Mouse (Mus musculus) left cerebral cortex, adult 2 months (tissue): ENCODE measurements around the gene Ank3. TPM values are rescaled to one million over a fixed set of nuclear protein-coding genes. Genes with fewer than 3 reads are reported as not detected.

Experiments used
- DNase-seq, 2 experiments: peaks; one replicate each; pipeline ENCODE4 v3.0.0; 2021 to 2022; ENCODE audit warnings: low spot score in 2 of 2, mixed read lengths in 1 of 2; ENCODE audit errors: extremely low spot score in 1 of 2
- H3K27ac ChIP-seq: fragments of 200-600 bp; 2 replicates; pipeline ENCODE4 v1.8.1; 2022
- H3K4me3 ChIP-seq: fragments of 200-600 bp; 2 replicates; pipeline ENCODE4 v1.8.1; 2022
- CTCF ChIP-seq: fragments of 200-600 bp; IDR thresholded peaks from 2 replicates; pipeline ENCODE4 v1.8.1; 2022; ENCODE audit warnings: antibody characterized with exemption, mild to moderate bottlenecking, moderate library complexity
- intact Hi-C: fragments of 180-260 bp; cut with DNase I; formaldehyde crosslinking; loops from one replicate; pipeline ENCODE4 v1.15.1; 2025
- total RNA-seq, 2 experiments: library from RNA; stranded (reverse); gene quantifications; 2 replicates each; pipeline ENCODE4 v1.2.3; 2021

Ank3 gene
- total RNA-seq, 2 experiments from 2014 or later: 520 to 555 TPM

DNA sequence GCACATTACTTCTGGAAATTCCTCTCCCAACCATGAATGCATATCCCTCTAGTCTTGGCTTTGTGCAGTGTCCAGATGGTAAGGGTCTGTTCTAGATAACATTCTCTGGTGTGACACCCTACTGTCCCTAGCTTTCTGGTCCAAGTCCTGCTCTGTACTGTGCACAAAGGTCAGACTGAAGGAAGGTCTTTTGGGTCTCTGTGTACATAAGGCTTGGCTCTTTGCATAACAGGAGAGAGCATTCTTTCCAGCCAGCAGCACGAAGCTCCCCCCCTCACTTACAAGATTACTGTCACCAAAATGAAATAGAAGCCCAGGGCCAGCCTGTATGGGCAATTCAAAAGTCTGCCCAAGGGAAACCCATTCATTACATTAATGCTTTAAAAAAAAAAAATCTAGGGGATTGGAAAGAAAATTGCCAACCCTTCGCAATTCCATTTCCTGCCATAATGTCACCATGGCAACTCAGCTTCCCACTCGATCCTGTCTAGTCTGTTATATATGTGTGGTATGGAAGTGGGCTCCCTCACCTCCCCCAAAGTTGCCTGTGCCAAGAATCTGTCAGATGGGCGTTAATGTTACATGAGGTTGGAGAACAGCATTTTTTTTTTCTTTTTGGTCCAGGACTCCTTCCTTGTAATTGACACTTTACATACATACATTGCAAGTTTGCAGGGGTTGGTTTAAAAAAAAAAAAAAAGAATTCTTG is 460.5 kb downstream of the Ank3 start:
- intact Hi-C loops: loop anchor here (5.0 kb wide), 1 partner anchor 147 kb away; no protein-coding TSS in a partner anchor
- Histone ChIP-seq H3K27ac (peak overlapping the region; percentile 74), H3K4me3 (no peak overlapping the region)
- no peak; the same call in 1 of the 2 replicates for TF ChIP-seq CTCF
- peak in 1 of 2 experiments; percentile 45 for DNase-seq

DNA sequence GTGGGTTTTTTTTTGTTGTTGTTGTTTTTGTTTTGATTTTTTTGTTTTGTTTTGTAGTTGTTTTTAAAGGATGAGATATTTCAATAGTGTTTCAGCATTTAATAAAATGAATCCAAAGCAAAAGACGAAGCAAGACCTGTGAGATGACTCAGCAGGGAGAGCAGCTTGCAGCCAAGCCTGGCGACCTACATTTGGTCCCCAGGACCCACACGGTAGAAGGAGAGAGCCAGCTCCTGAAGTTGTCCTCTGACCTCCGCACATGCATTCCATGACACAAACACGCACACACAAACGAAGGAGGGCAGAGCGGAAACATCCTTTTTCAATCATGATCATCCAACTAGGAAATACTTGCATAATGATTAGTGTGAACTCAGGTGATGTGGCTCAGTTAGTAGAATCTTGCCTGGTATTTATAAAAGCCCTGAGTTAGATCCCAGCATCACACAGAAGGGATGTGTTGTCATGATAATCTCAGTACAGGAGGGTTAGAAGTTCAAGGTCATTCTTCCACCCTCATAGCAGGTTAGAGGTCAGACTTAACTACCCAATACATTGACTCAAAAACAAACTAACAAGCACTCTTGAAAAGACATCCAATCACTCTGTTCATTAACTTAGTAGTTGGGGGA is 461.4 kb downstream of the Ank3 start:
- no peak for TF ChIP-seq CTCF
- Histone ChIP-seq H3K27ac (peak overlapping the region; percentile 61), H3K4me3 (no peak overlapping the region)
- intact Hi-C loops: loop anchor here (5.0 kb wide), 1 partner anchor 148 kb away; no protein-coding TSS in a partner anchor
- no peak for DNase-seq

DNA sequence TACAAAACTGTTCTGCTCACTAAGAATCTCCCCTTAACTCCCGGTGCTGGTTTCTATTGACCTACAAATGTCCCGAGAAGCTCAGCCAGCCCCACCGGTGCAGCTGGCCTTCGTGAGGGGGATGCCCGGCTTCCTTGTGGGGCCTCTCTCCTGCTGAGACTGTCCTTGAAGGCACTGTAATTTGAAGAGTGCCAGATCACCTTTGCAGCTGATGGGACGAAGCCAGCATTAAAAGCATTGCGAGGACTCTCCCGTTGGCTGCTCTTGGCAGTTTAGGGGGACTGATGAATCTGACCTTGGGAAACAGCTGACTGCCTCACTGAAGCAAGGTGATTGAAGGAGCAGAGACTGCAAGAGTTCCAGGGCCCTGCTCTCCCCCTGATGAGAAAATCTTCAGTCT is 464.3 kb downstream of the Ank3 start:
- no peak for DNase-seq
- no peak overlapping the region for H3K4me3 ChIP-seq
- intact Hi-C loops: no loop called here
- TF ChIP-seq CTCF: no peak
- H3K27ac ChIP-seq: no peak overlapping the region

DNA sequence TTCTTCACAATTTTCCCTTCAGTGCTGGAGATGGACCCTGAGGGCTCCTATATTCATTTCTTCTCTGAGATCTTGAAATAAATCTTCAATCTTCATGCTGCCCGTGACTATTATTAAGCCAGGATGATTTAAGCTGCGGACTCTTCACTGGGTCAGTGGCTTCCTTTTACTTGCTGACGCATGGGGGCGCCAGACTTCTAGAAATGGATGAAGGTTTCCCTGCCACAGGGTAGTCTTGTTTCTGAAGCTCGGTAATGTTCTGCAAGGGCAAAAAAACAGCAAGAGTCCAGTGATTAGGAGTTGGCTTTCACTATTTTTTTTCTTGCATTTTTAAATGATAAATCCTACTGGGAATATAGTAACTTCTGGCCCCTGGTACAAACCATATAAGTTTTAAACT is 471.8 kb downstream of the Ank3 start:
- H3K4me3 ChIP-seq: no peak overlapping the region
- no peak overlapping the region for H3K27ac ChIP-seq
- peak; percentile 74 to 80 for DNase-seq
- peak; percentile 91 for TF ChIP-seq CTCF
- intact Hi-C loops: loop anchor here (1.0 to 5.0 kb wide), 3 partner anchors 18 to 427 kb away; no protein-coding TSS in a partner anchor

DNA sequence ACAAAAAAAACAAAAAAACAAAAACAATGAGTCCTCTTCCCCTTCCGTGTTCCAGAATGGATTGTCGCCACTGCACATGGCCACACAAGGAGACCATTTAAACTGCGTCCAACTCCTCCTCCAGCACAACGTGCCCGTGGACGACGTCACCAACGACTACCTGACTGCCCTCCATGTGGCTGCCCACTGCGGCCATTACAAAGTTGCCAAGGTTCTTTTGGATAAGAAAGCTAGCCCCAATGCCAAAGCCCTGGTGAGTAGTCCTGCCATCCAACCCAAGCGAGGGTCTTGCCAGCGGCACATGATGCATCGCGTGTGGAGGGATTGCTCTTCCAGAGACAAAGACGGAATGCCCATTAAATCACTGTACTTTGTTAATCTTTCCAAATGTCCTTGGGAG is 472.4 kb downstream of the Ank3 start:
- Histone ChIP-seq H3K4me3 (no peak overlapping the region), H3K27ac (no peak overlapping the region)
- no peak for DNase-seq
- TF ChIP-seq CTCF: no peak
- intact Hi-C loops: loop anchor here (1.0 to 5.0 kb wide), 3 partner anchors 18 to 426 kb away; no protein-coding TSS in a partner anchor

DNA sequence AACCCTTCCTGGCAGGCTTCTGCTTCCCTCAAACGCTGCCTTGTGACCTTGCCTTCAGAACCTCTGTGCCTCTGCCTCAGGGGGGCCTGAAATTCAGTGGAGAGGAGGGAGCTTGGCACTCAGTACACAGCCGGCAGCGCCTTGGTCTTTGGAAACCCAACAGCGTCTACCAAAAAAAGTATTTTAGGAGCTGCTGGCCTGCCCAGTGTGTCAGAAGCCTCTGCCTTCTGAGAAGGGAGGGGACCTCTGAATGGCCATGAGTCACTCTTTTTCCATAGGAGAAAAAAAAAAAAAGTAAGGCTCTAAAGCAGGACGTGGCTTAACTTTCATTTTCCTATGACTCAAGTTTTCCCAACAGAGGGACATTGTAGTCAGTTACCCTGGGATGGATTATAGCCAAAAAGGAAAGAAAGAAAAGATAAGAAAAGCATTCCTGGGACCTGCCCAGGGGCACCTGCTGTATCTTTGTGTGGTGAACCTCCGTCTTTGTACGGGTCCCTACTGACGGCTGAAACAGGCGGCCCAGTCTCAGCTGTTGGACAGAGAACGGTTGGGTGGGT is 473.7 kb downstream of the Ank3 start:
- H3K4me3 ChIP-seq: no peak overlapping the region
- peak overlapping the region; percentile 19; the same call in 1 of the 2 replicates for H3K27ac ChIP-seq
- intact Hi-C loops: loop anchor here (5.0 kb wide), 1 partner anchor 425 kb away; no protein-coding TSS in a partner anchor
- no peak for DNase-seq
- TF ChIP-seq CTCF: no peak

DNA sequence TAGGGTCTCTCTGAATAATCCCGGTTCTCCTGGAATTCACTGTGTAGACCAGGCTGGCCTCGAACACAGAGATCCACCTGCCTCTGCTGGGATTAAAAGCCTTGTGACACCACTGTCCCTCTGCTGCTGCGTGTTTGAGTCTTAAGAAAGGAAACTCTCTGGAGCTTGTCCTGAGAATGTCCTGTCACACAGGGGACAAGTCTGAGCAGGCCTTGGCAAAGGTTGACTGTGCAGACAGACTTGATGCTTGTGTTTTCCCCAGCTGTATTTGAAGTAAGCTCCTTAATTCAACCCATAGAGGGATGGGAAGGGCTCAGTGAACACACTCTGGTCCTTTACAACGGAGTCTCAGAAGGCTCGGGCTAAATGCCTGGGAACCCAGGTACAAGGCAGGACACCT is 474.3 kb downstream of the Ank3 start:
- H3K27ac ChIP-seq: peak overlapping the region; percentile 19; the same call in 1 of the 2 replicates
- no peak for TF ChIP-seq CTCF
- intact Hi-C loops: loop anchor here (5.0 kb wide), 1 partner anchor 424 kb away; no protein-coding TSS in a partner anchor
- no peak overlapping the region for H3K4me3 ChIP-seq
- DNase-seq: no peak

DNA sequence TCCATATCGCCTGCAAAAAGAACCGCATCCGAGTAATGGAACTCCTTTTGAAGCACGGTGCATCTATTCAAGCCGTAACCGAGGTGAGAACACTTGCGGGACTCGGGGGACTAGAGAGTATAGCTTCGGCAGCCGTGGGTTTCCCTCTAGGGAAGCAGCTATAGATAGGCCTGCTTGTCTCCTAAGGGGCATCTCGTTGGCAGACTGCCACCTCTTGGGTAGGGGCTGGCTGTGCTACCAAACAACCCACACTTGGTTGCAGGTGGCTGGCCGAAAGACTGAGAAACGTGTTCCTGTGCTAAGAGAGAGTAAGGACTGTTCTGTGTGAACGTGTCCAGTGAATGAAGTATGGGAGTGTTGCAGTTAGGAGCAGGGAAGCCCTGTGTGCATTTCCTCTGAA is 476.2 kb downstream of the Ank3 start:
- H3K27ac ChIP-seq: peak overlapping the region; percentile 9; the same call in 1 of the 2 replicates
- no peak overlapping the region for H3K4me3 ChIP-seq
- TF ChIP-seq CTCF: no peak
- intact Hi-C loops: loop anchor here (5.0 kb wide), 1 partner anchor 422 kb away; no protein-coding TSS in a partner anchor
- no peak for DNase-seq

DNA sequence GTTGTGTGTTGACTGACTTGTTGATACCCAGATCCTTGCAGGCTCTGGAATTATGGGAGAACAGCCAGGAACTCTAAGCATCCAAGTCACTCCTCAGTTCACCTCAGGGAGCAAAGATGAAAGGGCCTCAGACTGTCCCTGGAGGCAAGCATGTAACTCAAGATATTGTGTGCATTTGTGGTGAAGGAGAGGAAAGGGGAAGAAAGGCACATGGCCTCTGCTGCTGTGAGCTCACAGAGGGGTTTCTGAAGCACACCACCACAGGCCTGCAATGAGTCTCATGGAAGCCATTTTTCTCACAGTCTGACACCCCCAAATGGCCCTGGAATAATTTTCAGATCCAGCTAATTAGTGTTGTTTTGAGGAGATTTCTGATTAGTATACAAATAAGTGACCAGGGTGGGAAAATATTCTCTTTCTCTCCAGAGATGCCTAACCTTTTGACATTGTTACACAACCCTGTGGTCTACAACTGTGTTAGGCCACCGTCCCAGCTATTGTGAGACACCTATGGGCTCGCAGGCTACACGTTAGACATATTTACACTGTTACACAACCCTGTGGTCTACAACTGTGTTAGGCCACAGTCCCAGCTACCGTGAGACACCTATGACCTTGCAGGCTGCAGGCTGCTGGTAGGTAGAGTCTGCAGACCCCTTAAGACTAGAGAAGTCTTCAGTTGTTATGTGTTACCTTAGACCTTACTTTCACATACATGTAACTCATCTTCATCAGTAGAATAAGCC is 485.5 kb downstream of the Ank3 start:
- no peak overlapping the region for H3K27ac ChIP-seq
- no peak overlapping the region for H3K4me3 ChIP-seq
- no peak for TF ChIP-seq CTCF
- intact Hi-C loops: no loop called here
- DNase-seq: no peak

DNA sequence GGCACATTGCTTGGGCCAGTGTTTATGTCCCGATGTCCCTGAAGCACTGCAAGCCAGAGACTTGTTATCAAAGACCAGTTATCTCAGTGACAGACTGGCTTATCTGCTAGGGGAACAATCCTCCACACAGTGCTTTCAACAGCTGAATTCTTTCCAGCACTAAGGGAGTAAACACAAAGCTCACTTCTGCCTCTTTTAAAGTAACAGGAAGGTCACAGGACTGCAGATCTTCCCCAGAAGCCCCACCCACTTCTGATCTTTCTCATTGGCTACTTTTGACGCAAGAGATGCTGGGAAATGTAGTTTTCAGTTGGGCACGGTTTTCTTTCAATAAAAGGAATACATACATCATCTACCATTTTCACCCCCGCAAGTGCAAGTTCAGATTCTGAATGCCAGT is 489.8 kb downstream of the Ank3 start:
- Histone ChIP-seq H3K27ac (peak overlapping the region; percentile 44), H3K4me3 (no peak overlapping the region)
- intact Hi-C loops: loop anchor here (2.0 kb wide), 1 partner anchor 18 kb away; no protein-coding TSS in a partner anchor
- no peak; the same call in none of the 2 replicates for TF ChIP-seq CTCF
- no peak for DNase-seq

DNA sequence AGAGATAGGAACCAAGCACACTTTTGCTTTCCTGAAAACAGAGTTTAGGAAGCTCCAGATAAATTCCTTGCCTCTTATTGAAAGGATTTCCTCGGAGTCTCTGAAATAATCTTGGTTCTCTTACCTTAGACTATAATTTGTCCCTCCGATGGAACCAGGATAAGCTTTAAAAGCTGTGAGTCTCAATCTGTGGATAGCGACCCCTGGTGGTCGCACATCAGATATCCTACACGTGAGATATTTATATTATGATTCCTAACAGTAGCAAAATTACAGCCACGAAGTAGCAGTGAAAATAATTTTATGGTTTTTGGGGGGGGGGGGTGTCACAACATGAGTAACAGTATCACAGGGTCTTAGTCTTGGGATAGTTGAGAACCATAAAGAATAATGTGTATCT is 491.2 kb downstream of the Ank3 start:
- Histone ChIP-seq H3K27ac (no peak overlapping the region), H3K4me3 (no peak overlapping the region)
- DNase-seq: no peak
- TF ChIP-seq CTCF: peak; percentile 68
- intact Hi-C loops: loop anchor here (2.0 kb wide), 1 partner anchor 19 kb away; no protein-coding TSS in a partner anchor
